Mouse (Mus musculus) bone marrow macrophage, adult 2 months (primary cell): ENCODE measurements around the gene Otog. TPM values are rescaled to one million over a fixed set of nuclear protein-coding genes. Genes with fewer than 3 reads are reported as not detected.

ENCODE experiments used
- H3K27ac ChIP-seq: 2 replicates; pipeline ENCODE4 v1.5.1; 2012; ENCODE audit warnings: low read depth, low read length; ENCODE audit not compliant: insufficient read depth
- H3K4me1 ChIP-seq: 2 replicates; pipeline ENCODE4 v1.6.1; 2012; ENCODE audit warnings: low read length; ENCODE audit not compliant: control insufficient read depth, insufficient read depth
- H3K4me3 ChIP-seq: 2 replicates; pipeline ENCODE4 v1.5.1; 2012; ENCODE audit warnings: mild to moderate bottlenecking, low read length, moderate library complexity; ENCODE audit not compliant: insufficient read depth
- CTCF ChIP-seq: IDR thresholded peaks from 2 replicates; pipeline ENCODE4 v1.5.1; 2012; ENCODE audit warnings: low read depth, mild to moderate bottlenecking, low read length, moderate library complexity
- POLR2A ChIP-seq: IDR thresholded peaks from 2 replicates; pipeline ENCODE4 v1.6.1; 2012; ENCODE audit warnings: mild to moderate bottlenecking, low read depth, low read length, borderline replicate concordance
- polyA plus RNA-seq: library from polyadenylated mRNA; stranded (reverse); fragments of >200 nt; gene quantifications from 2 replicates; pipeline ENCODE4 v1.2.4, GENCODE M21; 2012; ENCODE audit not compliant: missing spikeins, insufficient read depth, insufficient read length

Gene Otog
- polyA plus RNA-seq, 1 experiment: not detected

DNA sequence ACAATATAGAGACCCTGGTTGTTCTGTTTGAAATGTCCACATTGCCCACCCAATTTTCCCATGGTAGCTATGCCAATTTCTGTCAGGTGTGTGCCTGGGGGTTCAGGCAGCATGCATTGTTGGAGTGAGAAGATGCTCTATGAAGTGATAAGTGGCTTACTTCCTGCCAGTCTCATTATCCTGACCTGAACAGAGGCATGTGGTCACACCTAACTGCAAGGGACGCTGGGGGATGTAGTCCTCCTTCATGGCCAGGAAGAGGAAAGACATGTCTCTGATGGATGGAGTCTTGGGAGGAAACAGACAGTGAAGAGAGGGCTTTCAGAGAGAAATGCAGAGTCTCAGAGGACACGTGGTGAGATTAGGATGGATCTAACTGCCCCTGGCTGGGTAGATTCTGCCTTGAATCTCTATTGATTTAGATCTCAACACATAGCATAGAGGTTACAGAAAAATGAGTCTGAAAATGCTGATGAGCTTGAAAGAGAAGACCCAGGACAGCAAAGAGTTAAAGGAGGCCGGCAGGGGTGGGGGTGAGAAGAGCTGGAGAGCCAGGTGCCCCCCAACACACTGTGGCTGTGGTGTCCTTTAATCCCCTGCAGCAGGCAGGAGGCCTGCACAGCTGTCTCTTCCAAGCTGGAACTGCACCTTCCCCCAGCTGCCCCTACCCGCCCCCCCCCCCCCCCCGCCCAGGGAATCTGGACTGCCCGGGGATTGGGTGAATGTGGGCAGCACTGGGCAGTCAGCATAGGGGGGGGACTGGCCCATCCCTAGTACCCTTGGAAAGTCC lies 73.6 kb downstream of the Otog start:
- TF ChIP-seq CTCF (no peak), POLR2A (no peak)
- Histone ChIP-seq H3K4me3 (no peak overlapping the region), H3K27ac (no peak overlapping the region), H3K4me1 (no peaks in the 10 kb centered on the region)

GRCm38 (mm10) chr7:46315692-46316091 lies 74.9 kb downstream of the Otog start:
- Histone ChIP-seq H3K4me1 (no peaks in the 10 kb centered on the region), H3K4me3 (no peak overlapping the region), H3K27ac (no peak overlapping the region)
- no peak for TF ChIP-seq CTCF
- TF ChIP-seq POLR2A: no peak

DNA sequence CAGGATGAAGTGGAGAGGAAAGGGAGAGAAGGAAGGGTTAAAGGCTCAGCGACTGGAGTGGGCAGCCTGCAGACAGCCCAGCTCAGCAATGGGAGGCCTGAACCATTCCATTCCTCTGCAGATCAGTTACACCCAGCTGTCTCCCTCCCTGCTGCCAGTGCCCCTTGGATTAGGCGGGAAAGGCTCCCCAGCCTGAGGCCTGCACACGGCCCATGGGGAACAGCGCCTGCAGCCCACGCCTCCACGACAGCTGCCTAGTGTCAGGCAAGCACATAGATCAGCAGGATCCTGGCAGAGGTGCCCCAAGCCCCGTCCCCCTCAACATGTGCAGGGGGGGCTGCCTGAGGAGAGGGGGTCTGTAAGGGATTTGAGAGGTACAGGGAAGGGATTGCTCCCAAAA lies 76.2 kb downstream of the Otog start:
- Histone ChIP-seq H3K27ac (no peak overlapping the region), H3K4me3 (no peak overlapping the region), H3K4me1 (no peaks in the 10 kb centered on the region)
- TF ChIP-seq CTCF (no peak), POLR2A (no peak)

DNA sequence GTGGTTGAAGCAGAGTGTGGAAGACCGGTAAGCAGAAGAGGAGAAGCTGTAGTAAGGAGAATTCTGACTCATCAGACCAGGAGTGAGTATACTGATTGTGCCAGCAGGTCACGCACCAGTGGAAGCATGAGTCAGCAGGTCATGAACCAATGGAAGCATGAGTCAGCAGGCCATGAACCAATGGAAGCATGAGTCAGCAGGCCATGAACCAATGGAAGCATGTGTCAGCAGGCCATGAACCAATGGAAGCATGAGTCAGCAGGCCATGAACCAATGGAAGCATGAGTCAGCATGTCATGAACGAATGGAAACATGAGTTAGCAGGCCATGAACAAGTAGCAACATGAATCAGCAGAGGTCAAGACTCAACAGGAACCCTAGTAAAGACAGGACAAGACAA lies 80.5 kb downstream of the Otog start:
- TF ChIP-seq CTCF (no peak), POLR2A (no peak)
- H3K4me3 ChIP-seq: no peak overlapping the region

GRCm38 (mm10) chr7:46327896-46328295 lies 87.1 kb downstream of the Otog start:
- no peak overlapping the region for H3K27ac ChIP-seq
- TF ChIP-seq CTCF (no peak), POLR2A (no peak)
- H3K4me1 ChIP-seq: no peaks in the 10 kb centered on the region
- H3K4me3 ChIP-seq: no peak overlapping the region

More for the DNA sequence above, 80.5 kb downstream of the Otog start:
- Histone ChIP-seq H3K4me1 (no peaks in the 10 kb centered on the region), H3K27ac (no peak overlapping the region)

DNA sequence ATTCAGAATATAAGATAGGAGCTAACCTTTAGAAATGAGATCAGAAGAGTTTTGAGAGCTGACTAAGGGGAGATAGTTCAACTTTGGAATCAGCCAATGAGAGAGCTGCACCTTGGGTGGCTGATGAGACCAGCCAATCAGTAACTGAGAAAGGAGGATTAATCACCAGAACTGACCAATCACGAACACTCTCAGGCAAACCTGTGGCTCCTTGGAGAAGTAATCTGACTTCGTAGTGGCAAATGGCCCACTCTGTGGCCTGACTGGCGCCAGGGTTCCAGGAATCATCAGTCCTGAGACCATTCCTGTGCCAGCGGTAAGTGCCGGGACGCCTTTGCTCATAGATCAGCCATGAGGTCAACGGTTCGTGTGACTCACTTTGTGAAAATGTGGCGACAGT lies 96.6 kb downstream of the Otog start:
- Histone ChIP-seq H3K27ac (no peak overlapping the region), H3K4me3 (no peak overlapping the region), H3K4me1 (no peaks in the 10 kb centered on the region)
- TF ChIP-seq POLR2A (no peak), CTCF (no peak)

GRCm38 (mm10) chr7:46339818-46340217 lies 99.0 kb downstream of the Otog start:
- no peak overlapping the region for H3K4me3 ChIP-seq

GRCm38 (mm10) chr7:46340295-46340694 lies 99.5 kb downstream of the Otog start:
- H3K4me3 ChIP-seq: no peak overlapping the region
- no peak for TF ChIP-seq POLR2A
- TF ChIP-seq CTCF: no peak

More at GRCm38 (mm10) chr7:46339818-46340217, 99.0 kb downstream of the Otog start:
- no peaks in the 10 kb centered on the region for H3K4me1 ChIP-seq
- TF ChIP-seq POLR2A (no peak), CTCF (no peak)
- no peak overlapping the region for H3K27ac ChIP-seq

DNA sequence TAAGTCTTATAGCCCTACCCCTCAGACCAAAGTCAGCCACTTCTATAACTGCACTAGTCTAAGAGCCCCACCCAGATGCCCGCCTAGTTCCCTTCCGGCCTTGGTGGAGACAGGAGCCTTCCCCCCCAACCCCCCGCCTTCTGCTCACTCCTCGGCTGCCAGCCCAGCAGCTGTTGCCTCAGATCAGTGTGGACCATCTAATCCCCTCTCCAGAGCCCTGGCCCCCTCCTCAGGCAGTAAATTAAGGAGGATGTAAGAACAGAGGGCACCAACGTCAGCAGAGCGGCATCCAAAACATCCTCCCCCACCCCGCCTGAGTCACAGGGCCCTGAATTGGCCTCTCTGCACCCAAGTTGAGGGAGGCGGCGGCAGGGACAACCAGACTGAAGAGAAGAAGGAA lies 100.7 kb downstream of the Otog start:
- H3K4me1 ChIP-seq: no peaks in the 10 kb centered on the region
- no peak overlapping the region for H3K4me3 ChIP-seq
- TF ChIP-seq POLR2A (no peak), CTCF (no peak)
- no peak overlapping the region for H3K27ac ChIP-seq

More at GRCm38 (mm10) chr7:46340295-46340694, 99.5 kb downstream of the Otog start:
- Histone ChIP-seq H3K27ac (no peak overlapping the region), H3K4me1 (no peaks in the 10 kb centered on the region)

DNA sequence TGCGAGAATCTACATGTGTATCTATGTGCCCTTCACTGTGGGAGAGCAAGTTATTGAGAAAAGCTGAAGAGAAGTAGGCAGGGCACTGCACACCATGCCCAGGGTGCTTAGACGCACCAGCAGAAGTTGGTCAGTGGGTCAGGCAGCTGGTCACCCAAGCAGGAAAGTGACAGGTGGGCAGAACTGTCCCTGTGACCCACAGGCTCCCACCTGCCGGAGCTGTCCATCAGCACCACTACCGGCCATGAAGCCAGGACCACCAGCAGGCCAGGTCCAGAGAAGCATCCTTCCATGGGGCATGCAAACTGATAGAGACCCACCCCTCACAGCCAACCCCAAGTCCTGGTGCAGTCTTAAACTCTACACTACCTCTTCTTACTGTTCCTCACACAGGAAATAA lies 106.9 kb downstream of the Otog start:
- H3K4me1 ChIP-seq: no peaks in the 10 kb centered on the region
- no peak for TF ChIP-seq CTCF
- no peak for TF ChIP-seq POLR2A
- H3K4me3 ChIP-seq: no peak overlapping the region
- H3K27ac ChIP-seq: no peak overlapping the region
